Mouse (Mus musculus): Measurements from ENCODE around the gene Sugp2. TPM values are rescaled to one million over a fixed set of nuclear protein-coding genes. Genes with fewer than 3 reads are reported as not detected.

The Sugp2 gene
- polyA plus RNA-seq, 1 experiment from 2014 or later = 30.9 TPM

DNA sequence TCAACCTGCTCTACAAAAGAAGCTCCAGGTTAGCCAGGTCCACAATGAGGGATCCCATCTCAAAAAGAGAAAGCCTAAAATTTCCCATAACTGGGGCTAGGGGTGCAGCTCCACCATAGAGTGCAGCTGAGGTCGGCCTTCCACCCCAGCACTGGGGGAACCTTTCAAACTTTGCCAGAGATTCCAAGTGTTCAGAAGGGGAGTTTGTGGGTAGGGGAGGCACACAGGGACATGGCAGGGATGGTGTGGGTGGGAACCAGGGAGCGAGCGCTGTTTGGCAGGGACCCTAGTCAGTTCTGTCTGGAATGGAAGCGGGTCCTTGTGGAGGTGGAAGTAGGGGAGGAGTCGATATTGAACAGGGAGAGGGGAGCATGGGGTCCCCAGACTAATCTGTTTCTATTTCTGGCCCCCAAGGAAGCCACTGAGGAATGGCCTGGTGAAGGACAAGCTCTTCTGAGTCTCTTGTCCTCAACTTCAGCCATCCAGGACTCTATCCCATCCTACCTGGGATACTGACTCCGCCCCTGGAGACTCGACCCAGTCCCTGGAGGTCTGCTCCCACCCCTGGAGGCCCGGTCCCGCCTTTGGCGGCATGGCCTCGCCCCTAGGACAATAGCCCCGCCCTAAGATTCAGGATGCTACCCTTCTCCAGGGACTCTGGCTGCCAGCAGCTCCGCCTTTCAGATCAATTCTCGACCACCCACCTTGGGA lies 95.3 kb downstream of the Sugp2 start, which contains the start of gene Gdf1:
Gene Gdf1 (plus strand): TSS at position 694 of the 711 bp plus-strand sequence.
- Histone ChIP-seq H3K36me3 (ENCODE audit: control insufficient read depth, insufficient read depth, low read length) (peaks cover 28% of the 10 kb centered on the region), H3K9ac (ENCODE audit: low read length) (peak within 1 kb of the TSS; percentile 47; the same call in 1 of the 2 replicates), H3K4me1 (replicated peaks; ENCODE audit: control insufficient read depth, insufficient read depth, low read length) (peaks cover 19% of the 10 kb centered on the region), H3K9me3 (ENCODE audit: control insufficient read depth, low read length) (no peaks in the 10 kb centered on the region), H3K27me3 (ENCODE audit: control insufficient read depth, insufficient read depth, low read depth, low read length) (peaks cover 2% of the 10 kb centered on the region; the same call in 1 of the 2 replicates), H3K27ac (ENCODE audit: low read length) (no peak within 1 kb of the TSS), H3K4me3 (ENCODE audit: low read length) (peak within 1 kb of the TSS; percentile 12), H3K4me2 (ENCODE audit: low read depth, low read length) (peak within 1 kb of the TSS; percentile 39)
- WGBS = 29% methylated on average over 14 of the region's 14 CpGs
- no peak for ATAC-seq (ENCODE audit: low read depth)

Other genes starting within 250 kb of the Sugp2 start
- gene Gatad2a, start 237.8 kb upstream of the Sugp2 start, polyA plus RNA-seq (2015; fragmentation: Nextera tagmentation; extraction: Ambion mirVana) = 41.6 and 42.1 TPM in 2 replicates
- 54.0 and 55.1 TPM in 2 replicates for gene Mau2, start 191.5 kb upstream of the Sugp2 start, polyA plus RNA-seq (2015; fragmentation: Nextera tagmentation; extraction: Ambion mirVana)
- 43.1 and 44.1 TPM in 2 replicates for gene Sugp1, start 191.4 kb upstream of the Sugp2 start, polyA plus RNA-seq (2015; fragmentation: Nextera tagmentation; extraction: Ambion mirVana)
- gene Tm6sf2, start 161.3 kb upstream of the Sugp2 start, polyA plus RNA-seq (2015; fragmentation: Nextera tagmentation; extraction: Ambion mirVana) = 0.94 and 1.2 TPM in 2 replicates
- gene Hapln4, start 150.8 kb upstream of the Sugp2 start, polyA plus RNA-seq (2015; fragmentation: Nextera tagmentation; extraction: Ambion mirVana) = 0.06 TPM in 1 of 2 replicates, not detected in the other
- gene Ncan, start 113.4 kb upstream of the Sugp2 start, polyA plus RNA-seq (2015; fragmentation: Nextera tagmentation; extraction: Ambion mirVana) = 0.21 and 0.59 TPM in 2 replicates
- 29.6 and 31.1 TPM in 2 replicates for gene Nr2c2ap, start 102.9 kb upstream of the Sugp2 start, polyA plus RNA-seq (2015; fragmentation: Nextera tagmentation; extraction: Ambion mirVana)
- gene Rfxank, start 95.1 kb upstream of the Sugp2 start, polyA plus RNA-seq (2015; fragmentation: Nextera tagmentation; extraction: Ambion mirVana) = 21.1 and 21.2 TPM in 2 replicates
- gene Borcs8, start 94.7 kb upstream of the Sugp2 start, polyA plus RNA-seq (2015; fragmentation: Nextera tagmentation; extraction: Ambion mirVana) = 53.0 and 56.6 TPM in 2 replicates
- 0.29 and 0.38 TPM in 2 replicates for gene Mef2b, start 94.5 kb upstream of the Sugp2 start, polyA plus RNA-seq (2015; fragmentation: Nextera tagmentation; extraction: Ambion mirVana)
- 68.8 and 69.9 TPM in 2 replicates for gene Tmem161a, start 61.9 kb upstream of the Sugp2 start, polyA plus RNA-seq (2015; fragmentation: Nextera tagmentation; extraction: Ambion mirVana)
- 5.1 and 5.2 TPM in 2 replicates for gene Slc25a42, start 21.9 kb upstream of the Sugp2 start, polyA plus RNA-seq (2015; fragmentation: Nextera tagmentation; extraction: Ambion mirVana)
- gene Armc6, start 240 bp downstream of the Sugp2 start, polyA plus RNA-seq (2015; fragmentation: Nextera tagmentation; extraction: Ambion mirVana) = 22.4 and 24.5 TPM in 2 replicates
- 60.0 and 66.8 TPM in 2 replicates for gene Homer3, start 48.6 kb downstream of the Sugp2 start, polyA plus RNA-seq (2015; fragmentation: Nextera tagmentation; extraction: Ambion mirVana)
- 39.6 and 44.8 TPM in 2 replicates for gene Ddx49, start 68.3 kb downstream of the Sugp2 start, polyA plus RNA-seq (2015; fragmentation: Nextera tagmentation; extraction: Ambion mirVana)
- 325 and 349 TPM in 2 replicates for gene Cope, start 68.3 kb downstream of the Sugp2 start, polyA plus RNA-seq (2015; fragmentation: Nextera tagmentation; extraction: Ambion mirVana)
- gene Cers1, start 81.5 kb downstream of the Sugp2 start, polyA plus RNA-seq (2015; fragmentation: Nextera tagmentation; extraction: Ambion mirVana) = 2.4 and 3.0 TPM in 2 replicates
- 0.40 and 1.4 TPM in 2 replicates for gene Gdf1, start 95.6 kb downstream of the Sugp2 start, polyA plus RNA-seq (2015; fragmentation: Nextera tagmentation; extraction: Ambion mirVana)
- gene Upf1, start 119.1 kb downstream of the Sugp2 start, polyA plus RNA-seq (2015; fragmentation: Nextera tagmentation; extraction: Ambion mirVana) = 8.7 and 10.5 TPM in 2 replicates
- gene Comp, start 139.3 kb downstream of the Sugp2 start, polyA plus RNA-seq (2015; fragmentation: Nextera tagmentation; extraction: Ambion mirVana) = 0.68 and 0.75 TPM in 2 replicates
- gene Crtc1, start 205.4 kb downstream of the Sugp2 start, polyA plus RNA-seq (2015; fragmentation: Nextera tagmentation; extraction: Ambion mirVana) = 13.9 and 15.4 TPM in 2 replicates
- 28.8 and 29.4 TPM in 2 replicates for gene Klhl26, start 242.7 kb downstream of the Sugp2 start, polyA plus RNA-seq (2015; fragmentation: Nextera tagmentation; extraction: Ambion mirVana)